Mouse (Mus musculus) hindbrain, embryonic 12.5 days (tissue): ENCODE data around the gene 4921504E06Rik. TPM values are rescaled to one million over a fixed set of nuclear protein-coding genes. Genes with fewer than 3 reads are reported as not detected.

ENCODE experiments used
- ATAC-seq: fragments of 200-750 bp; cut with Nextera tagmentation; 2 replicates; pipeline ENCODE4 v1.8.0; 2017; ENCODE audit warnings: moderate TSS enrichment; ENCODE audit not compliant: low FRiP score
- H3K27ac ChIP-seq: fragments of 300-500 bp; sonication (generic); 2 replicates; pipeline ENCODE4 v1.5.1; 2016; ENCODE audit warnings: mild to moderate bottlenecking
- H3K27me3 ChIP-seq: fragments of 300-500 bp; sonication (generic); 2 replicates; pipeline ENCODE4 v1.6.1; 2016; ENCODE audit warnings: mild to moderate bottlenecking
- H3K36me3 ChIP-seq: fragments of 300-500 bp; sonication (generic); 2 replicates; pipeline ENCODE4 v1.6.1; 2016; ENCODE audit warnings: mild to moderate bottlenecking
- H3K4me1 ChIP-seq: fragments of 300-500 bp; sonication (generic); 2 replicates; pipeline ENCODE4 v1.6.1; 2016
- H3K4me2 ChIP-seq: fragments of 300-500 bp; sonication (generic); replicated peaks from 2 replicates; pipeline ENCODE4 v1.6.1; 2016; ENCODE audit warnings: mild to moderate bottlenecking
- H3K4me3 ChIP-seq: fragments of 300-500 bp; sonication (generic); 2 replicates; pipeline ENCODE4 v1.5.1; 2016; ENCODE audit warnings: mild to moderate bottlenecking
- H3K9ac ChIP-seq: fragments of 300-500 bp; sonication (generic); 2 replicates; pipeline ENCODE4 v1.6.1; 2016; ENCODE audit warnings: mild to moderate bottlenecking, moderate library complexity
- H3K9me3 ChIP-seq: fragments of 300-500 bp; sonication (generic); replicated peaks from 2 replicates; pipeline ENCODE4 v1.6.1; 2016; ENCODE audit warnings: mild to moderate bottlenecking
- WGBS: fragments of 180-500 bp; shearing (Covaris S2); methylation state at CpG from one replicate; pipeline ENCODE4 v1.1.7; 2016; 5-methylcytosine and 5-hydroxymethylcytosine counted together
- polyA plus RNA-seq: library from polyadenylated mRNA; unstranded; fragments of >200 nt; fragmentation: Nextera tagmentation; extraction: Ambion mirVana; gene quantifications from 2 replicates; pipeline ENCODE4 v1.2.1, GENCODE M21; 2016

The 4921504E06Rik gene
- polyA plus RNA-seq, 1 experiment from 2014 or later = 0.75 TPM

DNA sequence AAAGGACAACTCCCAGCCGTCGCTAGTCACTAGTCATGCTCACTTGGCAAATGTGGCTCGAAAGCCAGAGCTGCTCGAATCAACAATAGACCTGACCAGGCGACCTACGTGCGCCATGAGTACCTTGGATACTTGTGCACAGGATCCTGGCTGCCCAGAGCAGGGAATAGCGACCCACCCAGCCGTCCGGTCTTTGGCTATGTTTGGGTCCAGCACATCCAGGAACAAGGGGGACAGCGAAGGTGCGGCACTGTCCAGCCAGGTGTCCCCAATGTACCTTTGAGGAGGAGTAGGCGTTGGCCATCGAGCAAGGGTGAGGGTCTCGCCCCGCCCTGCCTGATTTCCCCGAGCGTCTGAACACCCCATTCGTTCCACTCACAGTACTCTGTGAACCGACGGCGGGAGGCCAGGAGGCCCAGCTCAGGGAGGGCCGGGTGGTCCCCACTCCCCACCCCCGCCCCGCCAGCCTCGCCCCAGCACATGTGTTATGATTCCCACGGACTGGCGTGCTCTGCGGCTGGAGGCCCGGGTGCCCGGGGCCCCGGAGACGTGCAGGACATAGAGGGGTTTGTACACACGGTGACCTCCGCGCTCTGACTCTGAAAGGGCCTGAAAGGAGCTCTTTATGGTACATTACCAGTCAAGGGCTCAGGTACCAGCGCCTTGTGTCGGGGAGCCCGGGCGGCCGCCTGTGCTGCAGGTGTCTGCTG, 121.9 kb downstream of the 4921504E06Rik start:
- Histone ChIP-seq H3K4me2 (peak overlapping the region; percentile 46), H3K27me3 (peaks cover 95% of the 10 kb centered on the region), H3K4me3 (0 out of 2 replicates have a peak overlapping the region, but pooled peaks have one; percentile 21), H3K9ac (no peak overlapping the region), H3K27ac (no peak overlapping the region; the same call in 1 of the 2 replicates), H3K9me3 (no peaks in the 10 kb centered on the region), H3K36me3 (no peaks in the 10 kb centered on the region), H3K4me1 (peaks cover 27% of the 10 kb centered on the region)
- ATAC-seq = peak; percentile 72
- WGBS = 2% methylated on average over 41 of the region's 41 CpGs

DNA sequence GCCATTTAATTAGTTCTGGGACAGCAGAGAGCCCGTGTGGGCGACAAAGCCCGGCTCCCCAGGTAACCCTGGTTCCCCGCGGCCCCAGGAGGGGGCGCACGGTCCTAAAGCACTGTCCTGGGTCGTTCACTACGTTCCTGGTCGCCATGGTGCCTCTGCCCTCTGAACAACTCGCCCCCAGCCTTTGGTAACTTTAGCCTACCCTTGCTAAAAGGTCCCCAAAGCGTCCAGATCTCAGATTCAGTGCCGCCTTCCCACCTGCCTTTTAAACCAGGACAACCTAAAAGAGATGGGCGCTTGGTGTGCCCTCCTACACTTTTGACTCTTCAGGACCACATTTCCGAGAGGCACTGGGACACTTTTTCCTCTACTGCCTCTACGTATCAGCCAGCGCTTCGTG, 122.5 kb downstream of the 4921504E06Rik start:
- WGBS = 1% methylated on average over 18 of the region's 18 CpGs
- Histone ChIP-seq H3K27me3 (peaks cover 96% of the 10 kb centered on the region), H3K36me3 (no peaks in the 10 kb centered on the region), H3K9me3 (no peaks in the 10 kb centered on the region), H3K4me3 (peak overlapping the region; percentile 21), H3K9ac (no peak overlapping the region), H3K4me1 (peaks cover 27% of the 10 kb centered on the region), H3K4me2 (peak overlapping the region; percentile 46), H3K27ac (no peak overlapping the region)
- peak; percentile 77 for ATAC-seq

DNA sequence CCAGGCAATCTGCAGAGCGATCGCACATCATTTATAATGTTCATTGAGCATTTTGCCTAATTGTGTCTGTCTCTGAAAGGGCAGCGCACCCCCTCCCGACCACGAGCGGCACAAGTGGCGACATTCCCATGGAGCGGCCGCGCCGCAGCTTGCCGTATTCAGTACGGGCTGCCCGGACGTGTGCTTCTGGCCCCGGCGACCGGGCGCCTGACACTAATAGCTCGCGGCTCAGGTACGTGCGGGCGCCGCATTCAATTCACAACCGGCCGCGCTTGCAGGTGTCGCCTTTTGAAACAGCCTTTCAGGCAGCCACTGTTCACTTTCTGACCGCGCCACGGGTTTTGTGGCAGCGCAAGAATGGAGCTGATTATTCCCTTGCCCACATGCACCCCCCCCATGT, 123.0 kb downstream of the 4921504E06Rik start:
- peak overlapping the region; percentile 46 for H3K4me2 ChIP-seq
- H3K36me3 ChIP-seq = no peaks in the 10 kb centered on the region
- no peak overlapping the region for H3K27ac ChIP-seq
- peak; percentile 65 for ATAC-seq
- peaks cover 93% of the 10 kb centered on the region for H3K27me3 ChIP-seq
- peak overlapping the region; percentile 21 for H3K4me3 ChIP-seq
- H3K9ac ChIP-seq = no peak overlapping the region
- H3K9me3 ChIP-seq = no peaks in the 10 kb centered on the region
- under 1% methylated on average over 33 of the region's 33 CpGs for WGBS
- H3K4me1 ChIP-seq = peaks cover 27% of the 10 kb centered on the region

DNA sequence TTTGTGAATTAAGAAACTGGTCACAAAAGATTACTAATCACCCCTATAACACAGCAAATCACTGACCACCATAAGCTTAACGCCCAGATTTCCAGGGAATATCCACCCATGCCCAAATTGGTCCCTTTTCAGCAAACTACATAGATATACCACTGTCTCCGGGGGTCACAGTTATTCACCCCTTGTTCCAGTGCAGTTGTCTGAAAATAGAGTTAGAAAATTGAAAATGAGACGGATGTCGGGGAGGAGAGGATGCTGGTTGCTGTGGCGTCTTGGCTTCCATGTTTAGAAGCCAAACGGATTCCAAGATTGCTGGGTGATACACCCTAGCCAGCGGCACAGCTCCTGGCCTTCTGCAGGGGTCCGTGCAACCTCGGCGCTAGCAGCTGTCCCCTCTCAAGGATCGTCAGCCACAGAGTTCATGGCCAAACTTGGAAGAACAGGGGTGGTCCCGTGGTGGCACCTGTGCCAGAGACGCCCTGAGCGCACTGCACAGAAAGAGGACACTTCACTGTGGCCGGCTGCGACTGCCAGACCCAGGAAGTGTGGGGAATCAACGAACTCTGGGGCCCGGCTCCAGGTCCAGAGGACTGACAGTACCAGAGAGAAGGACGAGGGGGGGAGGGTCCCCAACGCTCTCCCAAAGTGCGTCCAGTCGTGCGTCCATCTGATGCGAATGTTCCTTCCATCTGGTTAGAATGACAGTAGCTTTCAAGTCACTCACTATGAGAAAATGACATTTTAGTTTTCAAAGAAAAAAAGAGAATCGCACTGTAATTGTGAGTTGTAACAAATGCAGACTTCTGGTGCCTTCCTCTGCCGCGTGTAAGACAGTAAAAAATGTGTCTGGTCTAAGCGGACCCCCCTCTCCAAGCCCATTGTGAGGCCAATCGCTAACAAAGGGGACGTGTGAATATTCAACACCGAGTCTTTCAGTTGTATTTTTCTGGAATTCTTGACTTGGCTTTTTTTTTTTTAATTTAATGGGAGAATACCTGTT, 123.7 kb downstream of the 4921504E06Rik start:
- H3K4me3 ChIP-seq = peak overlapping the region; percentile 21; the same call in 1 of the 2 replicates
- H3K36me3 ChIP-seq = no peaks in the 10 kb centered on the region
- peaks cover 27% of the 10 kb centered on the region for H3K4me1 ChIP-seq
- no peak overlapping the region for H3K27ac ChIP-seq
- 3% methylated on average over 31 of the region's 31 CpGs for WGBS
- H3K27me3 ChIP-seq = peaks cover 93% of the 10 kb centered on the region
- ATAC-seq = no peak
- peak overlapping the region; percentile 46 for H3K4me2 ChIP-seq
- H3K9me3 ChIP-seq = no peaks in the 10 kb centered on the region
- H3K9ac ChIP-seq = no peak overlapping the region

DNA sequence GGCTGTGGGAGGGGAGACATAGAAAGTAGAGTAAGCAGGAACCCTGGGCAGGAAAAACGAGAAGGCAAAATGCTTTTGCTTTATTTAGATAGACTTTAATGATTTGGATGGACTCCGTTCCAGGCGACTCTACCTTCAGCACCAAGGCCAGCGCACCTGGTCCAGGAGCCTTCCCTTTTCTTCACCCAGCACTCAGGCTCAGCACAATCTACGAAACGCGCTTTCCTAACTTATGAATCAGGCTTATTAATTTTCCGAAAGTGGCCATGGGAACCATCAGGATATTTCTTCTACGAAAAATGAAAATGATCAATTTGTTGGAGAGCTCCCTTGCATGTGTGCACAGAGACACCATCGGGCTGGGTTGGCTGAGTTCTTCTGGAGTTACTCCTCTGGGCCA, 124.7 kb downstream of the 4921504E06Rik start:
- Histone ChIP-seq H3K9ac (no peak overlapping the region), H3K27me3 (peaks cover 93% of the 10 kb centered on the region), H3K36me3 (no peaks in the 10 kb centered on the region), H3K4me1 (peaks cover 27% of the 10 kb centered on the region), H3K9me3 (no peaks in the 10 kb centered on the region), H3K27ac (no peak overlapping the region), H3K4me3 (no peak overlapping the region), H3K4me2 (no peak overlapping the region)
- WGBS = 6% methylated on average over 10 of the region's 10 CpGs
- ATAC-seq = no peak

DNA sequence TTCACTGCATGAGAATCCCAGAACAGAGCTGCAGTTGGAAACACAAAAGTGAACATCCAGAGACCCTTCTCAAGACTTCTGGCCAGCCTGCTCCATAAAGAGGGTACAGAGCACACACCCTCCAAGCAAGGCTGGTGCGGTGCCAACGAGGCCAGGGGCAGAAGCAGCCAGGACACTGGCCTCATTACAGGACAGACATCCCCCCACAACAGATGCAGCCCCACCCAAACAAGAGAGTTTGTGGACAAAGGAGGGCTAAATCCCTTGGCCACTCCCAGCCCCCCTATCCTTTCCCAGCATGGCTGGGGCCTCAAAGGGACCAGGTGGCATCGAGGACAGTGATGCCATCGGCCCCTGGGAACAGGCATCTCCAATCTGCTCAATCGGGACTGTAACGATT, 130.6 kb downstream of the 4921504E06Rik start:
- Histone ChIP-seq H3K9ac (no peak overlapping the region), H3K4me2 (no peak overlapping the region), H3K4me3 (no peak overlapping the region), H3K9me3 (no peaks in the 10 kb centered on the region), H3K4me1 (no peaks in the 10 kb centered on the region), H3K27me3 (peaks cover 61% of the 10 kb centered on the region), H3K36me3 (no peaks in the 10 kb centered on the region), H3K27ac (no peak overlapping the region)
- no peak for ATAC-seq
- WGBS = 74% methylated on average over 6 of the region's 6 CpGs

DNA sequence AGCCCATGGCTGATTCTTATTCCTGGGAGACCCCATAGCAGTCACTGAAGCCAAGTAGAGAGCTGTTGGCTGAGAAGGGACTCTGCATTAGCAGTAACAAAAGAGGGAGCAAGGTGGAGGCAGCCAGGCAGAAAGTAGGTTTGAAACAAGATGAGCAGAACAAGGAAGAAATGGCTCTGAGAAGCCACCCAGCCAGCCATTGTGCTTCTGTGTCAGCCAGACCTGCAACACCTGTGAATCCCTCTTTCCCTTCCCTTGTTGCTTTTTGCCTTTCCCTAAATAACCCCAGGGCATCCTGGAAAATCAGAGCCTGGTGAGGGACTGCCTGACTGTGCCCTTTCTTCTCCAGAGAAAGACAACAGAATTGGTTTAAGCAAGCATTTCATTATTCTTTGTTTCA, 131.5 kb downstream of the 4921504E06Rik start:
- no peak overlapping the region for H3K9ac ChIP-seq
- H3K4me2 ChIP-seq = no peak overlapping the region
- H3K27ac ChIP-seq = no peak overlapping the region
- H3K9me3 ChIP-seq = no peaks in the 10 kb centered on the region
- peaks cover 54% of the 10 kb centered on the region for H3K27me3 ChIP-seq
- H3K4me1 ChIP-seq = no peaks in the 10 kb centered on the region
- no peak for ATAC-seq
- no peak overlapping the region for H3K4me3 ChIP-seq
- H3K36me3 ChIP-seq = no peaks in the 10 kb centered on the region

DNA sequence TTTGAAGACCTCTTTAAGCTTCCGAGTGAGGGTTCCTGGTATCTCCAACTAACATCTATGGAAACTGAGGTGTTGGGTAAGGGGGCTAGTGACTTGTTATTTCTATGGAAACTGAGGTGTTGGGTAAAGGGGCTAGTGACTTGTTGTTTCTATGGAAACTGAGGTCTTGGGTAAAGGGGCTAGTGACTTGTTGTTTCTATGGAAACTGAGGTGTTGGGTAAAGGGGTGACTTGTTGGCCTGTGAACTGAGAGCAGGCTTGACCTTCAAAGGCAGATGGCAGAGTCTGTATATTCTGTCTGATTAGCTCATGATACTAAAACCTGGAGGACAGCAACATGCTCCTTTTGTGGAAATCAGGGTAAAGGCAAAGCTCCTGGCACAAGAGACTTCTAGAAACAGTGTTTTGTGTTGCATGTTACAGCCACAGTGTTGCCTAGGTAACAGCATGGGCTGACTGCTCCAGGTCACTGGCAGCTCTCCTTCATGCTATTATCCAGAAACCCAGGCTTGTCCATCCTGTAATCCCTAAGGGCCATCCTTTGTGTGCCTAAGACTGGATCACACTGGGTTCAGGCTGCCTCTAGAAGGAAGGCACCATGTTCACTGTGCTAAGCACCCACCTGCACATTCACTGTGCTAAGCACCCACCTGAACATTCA, 133.9 kb downstream of the 4921504E06Rik start:
- Histone ChIP-seq H3K4me3 (no peak overlapping the region), H3K27me3 (peaks cover 50% of the 10 kb centered on the region), H3K9ac (no peak overlapping the region), H3K9me3 (no peaks in the 10 kb centered on the region), H3K4me2 (no peak overlapping the region), H3K4me1 (0 out of 2 replicates have a peak, but pooled peaks cover under 1% of the 10 kb centered on the region), H3K27ac (no peak overlapping the region), H3K36me3 (no peaks in the 10 kb centered on the region)
- peak; percentile 26; the same call in 1 of the 2 replicates for ATAC-seq
- 73% methylated on average over 1 of the region's 1 CpGs for WGBS

DNA sequence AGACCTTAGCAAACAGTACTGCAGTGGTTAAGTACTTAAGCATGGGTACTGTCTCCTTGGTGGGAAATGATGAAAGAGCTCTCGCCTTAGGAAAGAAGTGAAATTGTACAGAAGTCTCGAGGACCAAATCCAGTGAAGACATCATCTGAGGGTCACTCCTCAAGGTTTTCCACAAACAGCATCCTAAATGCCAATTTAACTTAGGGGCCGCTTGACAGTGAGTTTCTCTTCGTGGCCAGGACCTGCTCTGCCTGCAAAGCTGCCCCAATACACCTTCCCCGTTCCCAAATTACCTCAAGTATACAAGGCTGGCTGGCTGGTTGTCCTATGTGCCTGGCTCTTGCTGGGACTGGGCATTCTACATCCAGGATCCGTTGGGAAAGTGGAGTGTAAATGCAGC, 137.6 kb downstream of the 4921504E06Rik start:
- H3K4me2 ChIP-seq = no peak overlapping the region
- H3K36me3 ChIP-seq = no peaks in the 10 kb centered on the region
- 76% methylated on average over 6 of the region's 6 CpGs for WGBS
- no peak overlapping the region for H3K9ac ChIP-seq
- no peak overlapping the region for H3K27ac ChIP-seq
- H3K27me3 ChIP-seq = peaks cover 21% of the 10 kb centered on the region
- 0 out of 2 replicates have a peak, but pooled peaks cover 2% of the 10 kb centered on the region for H3K4me1 ChIP-seq
- H3K4me3 ChIP-seq = no peak overlapping the region
- ATAC-seq = no peak
- no peaks in the 10 kb centered on the region for H3K9me3 ChIP-seq

DNA sequence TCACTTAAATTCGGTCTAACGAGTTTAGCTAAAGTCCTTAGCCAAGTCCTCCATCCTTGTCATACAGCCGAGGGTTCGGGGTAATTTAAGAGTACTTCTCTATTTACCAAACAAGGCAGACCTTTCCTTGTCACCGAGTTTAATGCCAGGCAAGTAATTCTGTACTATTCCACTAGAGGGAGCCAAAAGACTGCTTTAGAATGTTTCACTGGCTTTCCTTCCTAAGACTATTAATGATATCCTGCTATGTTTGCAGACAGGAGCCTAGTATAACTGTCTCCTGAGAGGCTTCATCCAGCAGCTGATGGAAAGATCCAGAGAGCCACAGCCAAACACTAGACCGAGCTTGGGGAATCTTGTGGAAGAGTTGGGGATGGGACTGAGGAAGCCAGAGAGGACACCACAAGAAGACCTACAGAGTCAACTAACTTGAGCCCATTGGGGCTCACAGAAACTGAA, 138.6 kb downstream of the 4921504E06Rik start:
- Histone ChIP-seq H3K9ac (peak overlapping the region; percentile 27; the same call in 1 of the 2 replicates), H3K27ac (no peak overlapping the region), H3K27me3 (peaks cover 21% of the 10 kb centered on the region), H3K36me3 (no peaks in the 10 kb centered on the region), H3K4me3 (peak overlapping the region; percentile 27), H3K4me2 (peak overlapping the region; percentile 51), H3K4me1 (0 out of 2 replicates have a peak, but pooled peaks cover 2% of the 10 kb centered on the region), H3K9me3 (no peaks in the 10 kb centered on the region)
- peak; percentile 67 for ATAC-seq
- 2% methylated on average over 6 of the region's 6 CpGs for WGBS

DNA sequence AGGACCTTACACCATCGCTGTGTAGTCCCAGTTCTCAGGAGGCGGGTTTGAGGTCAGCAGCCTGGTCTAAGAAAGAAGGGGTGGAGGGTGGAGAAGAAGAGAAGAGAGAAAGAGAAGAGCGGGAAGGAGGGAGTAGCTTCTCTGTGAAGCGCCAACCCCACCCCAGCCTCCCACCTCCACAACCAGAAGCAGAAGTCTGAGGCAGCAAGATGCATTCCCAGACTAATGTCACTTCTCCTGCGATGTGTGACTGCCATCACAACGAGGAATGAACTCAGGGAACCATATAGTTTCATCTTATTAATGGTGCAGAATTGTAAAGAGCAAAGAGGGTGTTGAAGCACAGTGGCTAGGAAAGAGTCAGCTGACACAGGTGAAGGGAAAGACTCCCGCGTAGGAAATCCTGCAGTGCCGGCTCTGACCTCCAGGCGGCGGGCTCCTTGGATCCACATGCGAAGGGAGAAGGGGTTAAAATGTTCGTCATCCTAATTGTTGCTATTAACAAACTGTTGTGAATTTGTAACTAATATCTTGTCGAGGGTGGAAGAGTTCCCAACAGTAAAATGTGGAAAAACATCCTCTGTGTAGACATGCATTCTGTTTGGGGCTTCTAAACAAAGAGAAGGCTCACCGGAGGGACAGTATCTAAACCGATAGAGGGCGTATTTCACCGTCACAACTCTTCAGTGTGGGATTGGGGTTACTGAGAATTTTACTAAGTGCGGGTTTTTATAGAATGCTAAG, 139.3 kb downstream of the 4921504E06Rik start:
- H3K4me1 ChIP-seq = 0 out of 2 replicates have a peak, but pooled peaks cover 2% of the 10 kb centered on the region
- ATAC-seq = peak; percentile 67
- H3K4me3 ChIP-seq = peak overlapping the region; percentile 27
- no peak overlapping the region for H3K27ac ChIP-seq
- H3K27me3 ChIP-seq = peaks cover 21% of the 10 kb centered on the region
- peak overlapping the region; percentile 27; the same call in 1 of the 2 replicates for H3K9ac ChIP-seq
- H3K36me3 ChIP-seq = no peaks in the 10 kb centered on the region
- 19% methylated on average over 19 of the region's 19 CpGs for whole genome bisulfite sequencing
- H3K4me2 ChIP-seq = peak overlapping the region; percentile 51
- H3K9me3 ChIP-seq = no peaks in the 10 kb centered on the region
